Mouse (Mus musculus) erythroblast, embryonic 14.5 days (primary cell): ENCODE data around the gene Gtf2h4. TPM values are rescaled to one million over a fixed set of nuclear protein-coding genes. Genes with fewer than 3 reads are reported as not detected.

Experiments
- H3K27me3 ChIP-seq: 2 replicates; pipeline ENCODE4 v1.6.1; 2012; ENCODE audit warnings: inconsistent platforms; ENCODE audit not compliant: control insufficient read depth
- H3K36me3 ChIP-seq: 2 replicates; pipeline ENCODE4 v1.6.1; 2012; ENCODE audit warnings: mild to moderate bottlenecking, inconsistent platforms; ENCODE audit not compliant: control insufficient read depth
- H3K4me1 ChIP-seq: 2 replicates; pipeline ENCODE4 v1.6.1; 2012; ENCODE audit warnings: inconsistent platforms; ENCODE audit not compliant: control insufficient read depth
- H3K4me3 ChIP-seq: replicated peaks from 2 replicates; pipeline ENCODE3; 2012; ENCODE audit warnings: moderate library complexity, mild to moderate bottlenecking, inconsistent platforms
- H3K9me3 ChIP-seq: 2 replicates; pipeline ENCODE4 v1.6.1; 2012; ENCODE audit warnings: low read length, inconsistent platforms, mixed read lengths; ENCODE audit not compliant: control insufficient read depth
- GATA1 ChIP-seq: IDR thresholded peaks from 2 replicates; pipeline ENCODE4 v1.6.1; 2012; ENCODE audit warnings: low read length, inconsistent platforms, mixed read lengths
- TAL1 ChIP-seq: IDR thresholded peaks from 3 replicates; pipeline ENCODE4 v1.6.1; 2012; ENCODE audit warnings: low read length, inconsistent platforms, mixed read lengths
- polyA plus RNA-seq: library from polyadenylated mRNA; stranded (reverse); fragments of >175 nt; gene quantifications from 2 replicates; pipeline ENCODE4 v1.2.3, GENCODE M21; 2012

The Gtf2h4 gene
- polyA plus RNA-seq, 1 experiment, result 1.3 TPM

DNA sequence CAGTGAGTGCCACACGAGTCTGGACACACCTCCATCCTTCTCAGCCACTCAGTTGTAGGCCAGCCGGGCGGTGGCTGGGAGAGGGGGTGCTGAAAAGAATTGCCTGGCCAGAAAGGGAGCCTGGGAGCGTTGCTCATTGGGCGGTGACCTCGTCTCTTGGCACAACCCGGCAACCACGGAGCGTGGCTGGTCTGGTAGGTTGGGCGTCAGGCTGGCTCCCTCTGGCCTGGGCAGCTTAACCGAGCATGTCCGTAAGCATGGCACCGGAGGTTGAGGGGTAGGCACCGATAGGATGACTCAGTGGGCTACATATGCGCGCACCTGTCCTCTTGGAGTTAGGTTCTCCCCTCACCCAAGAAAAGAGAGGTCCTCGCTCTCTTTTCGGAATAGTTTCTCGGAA lies 26.4 kb upstream of the Gtf2h4 start:
- peaks cover 88% of the 10 kb centered on the region for H3K27me3 ChIP-seq
- peak overlapping the region; percentile 12 for H3K4me3 ChIP-seq
- peaks cover 12% of the 10 kb centered on the region for H3K4me1 ChIP-seq
- peaks cover 4% of the 10 kb centered on the region for H3K9me3 ChIP-seq
- no peaks in the 10 kb centered on the region for H3K36me3 ChIP-seq
- TF ChIP-seq TAL1, result no peak
- no peak for TF ChIP-seq GATA1

DNA sequence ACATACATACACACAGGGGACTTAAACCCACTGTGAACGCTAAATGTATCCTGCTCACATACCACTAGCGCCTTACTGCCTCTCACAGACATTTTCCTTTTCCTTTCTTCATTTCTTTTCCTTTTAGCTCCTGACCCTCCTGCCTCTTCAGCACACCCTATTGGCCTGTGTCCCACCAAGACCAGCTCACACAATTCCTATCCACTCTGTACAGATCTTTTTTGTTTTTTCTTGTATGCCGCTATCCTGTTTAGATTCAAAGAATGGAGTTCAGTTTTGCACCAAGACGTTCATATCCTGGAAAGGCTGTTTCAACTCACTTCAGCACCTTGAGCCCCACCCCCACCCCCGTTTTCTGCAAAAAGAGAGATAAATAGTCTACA lies 25.0 kb upstream of the Gtf2h4 start:
- no peak for TF ChIP-seq GATA1
- no peak for TF ChIP-seq TAL1
- Histone ChIP-seq H3K4me3 (no peak overlapping the region), H3K4me1 (peaks cover 12% of the 10 kb centered on the region), H3K9me3 (peaks cover 4% of the 10 kb centered on the region), H3K27me3 (peaks cover 74% of the 10 kb centered on the region), H3K36me3 (no peaks in the 10 kb centered on the region)

DNA sequence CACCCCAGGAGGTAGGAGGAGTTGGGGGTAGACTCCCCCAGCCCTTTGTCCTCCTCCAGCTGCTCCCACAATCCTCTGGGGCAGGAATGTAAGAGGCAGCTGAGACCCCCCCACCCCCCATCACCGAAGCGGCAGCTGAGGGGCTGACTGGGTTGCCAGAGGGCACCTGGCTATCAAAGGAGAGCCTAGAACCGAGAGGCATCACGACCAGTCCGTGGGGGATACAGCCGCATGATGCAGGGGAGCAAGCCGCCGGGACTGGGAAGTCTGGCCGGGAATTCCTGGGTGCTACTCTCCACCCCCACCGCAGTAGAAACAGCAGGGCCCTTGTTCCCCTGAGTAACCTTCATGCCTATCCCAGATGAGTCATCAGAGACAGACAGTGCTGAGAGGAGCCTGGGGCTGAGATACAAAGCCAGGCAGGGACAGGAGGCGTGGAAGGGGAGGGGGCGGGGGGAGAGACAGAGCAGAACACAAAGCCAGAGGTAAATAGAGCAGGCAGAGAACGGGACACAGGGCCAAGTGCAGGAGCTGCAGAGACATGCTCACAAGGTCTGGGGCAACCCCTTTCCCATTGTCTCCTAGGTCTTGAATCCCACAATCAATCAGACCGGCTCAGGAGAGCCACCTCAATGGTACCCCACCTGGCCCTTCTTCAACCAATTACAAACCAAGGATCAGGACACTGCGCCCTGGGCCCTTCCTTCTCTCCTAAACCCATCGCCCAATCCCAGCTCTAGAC lies 24.4 kb upstream of the Gtf2h4 start:
- H3K4me3 ChIP-seq, result no peak overlapping the region

DNA sequence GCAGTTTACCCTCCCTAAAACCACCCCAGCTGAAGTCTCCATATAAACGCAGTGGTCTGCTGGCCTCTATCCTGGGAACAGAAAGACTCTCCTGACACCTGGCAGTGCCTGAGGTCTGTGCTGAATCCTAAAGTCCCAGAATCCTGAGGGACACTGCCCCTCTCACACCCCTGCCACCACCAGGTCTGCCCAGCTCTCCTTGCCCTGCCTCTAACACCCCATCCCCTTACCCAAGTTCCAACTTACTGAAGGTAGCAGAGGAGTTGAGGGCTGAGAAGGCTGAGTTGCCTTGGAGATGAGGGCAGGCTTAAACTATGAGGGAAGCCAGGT lies 23.9 kb upstream of the Gtf2h4 start:
- TF ChIP-seq TAL1 (no peak), GATA1 (no peak)

More for the DNA sequence above, 24.4 kb upstream of the Gtf2h4 start:
- Histone ChIP-seq H3K4me1 (peaks cover 12% of the 10 kb centered on the region), H3K9me3 (peaks cover 4% of the 10 kb centered on the region), H3K27me3 (peaks cover 68% of the 10 kb centered on the region), H3K36me3 (no peaks in the 10 kb centered on the region)
- TF ChIP-seq TAL1, result no peak
- no peak for TF ChIP-seq GATA1

DNA sequence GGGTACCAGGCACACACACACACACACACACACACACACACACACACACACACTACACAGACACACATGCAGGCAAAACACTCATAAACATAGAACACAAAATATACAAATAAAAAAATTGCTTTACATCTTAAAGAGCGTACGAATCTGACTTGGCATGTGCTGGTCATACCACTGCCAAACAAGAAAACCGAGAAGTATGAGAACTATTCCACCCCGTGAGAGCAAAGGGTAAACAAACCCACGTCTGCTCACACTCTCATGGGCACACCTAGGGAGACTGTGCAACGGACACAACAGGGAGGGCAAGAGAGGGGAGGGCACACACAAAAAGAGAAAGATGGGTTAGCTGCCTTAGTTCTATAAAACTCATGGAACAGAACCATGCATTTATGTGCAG lies 23.2 kb upstream of the Gtf2h4 start:
- Histone ChIP-seq H3K9me3 (peaks cover 4% of the 10 kb centered on the region), H3K4me1 (peaks cover 12% of the 10 kb centered on the region), H3K36me3 (no peaks in the 10 kb centered on the region), H3K27me3 (peaks cover 56% of the 10 kb centered on the region), H3K4me3 (no peak overlapping the region)
- TF ChIP-seq TAL1 (no peak), GATA1 (no peak)

More for the DNA sequence above, 23.9 kb upstream of the Gtf2h4 start:
- Histone ChIP-seq H3K36me3 (no peaks in the 10 kb centered on the region), H3K9me3 (peaks cover 4% of the 10 kb centered on the region), H3K4me3 (no peak overlapping the region), H3K4me1 (peaks cover 12% of the 10 kb centered on the region), H3K27me3 (peaks cover 63% of the 10 kb centered on the region)

DNA sequence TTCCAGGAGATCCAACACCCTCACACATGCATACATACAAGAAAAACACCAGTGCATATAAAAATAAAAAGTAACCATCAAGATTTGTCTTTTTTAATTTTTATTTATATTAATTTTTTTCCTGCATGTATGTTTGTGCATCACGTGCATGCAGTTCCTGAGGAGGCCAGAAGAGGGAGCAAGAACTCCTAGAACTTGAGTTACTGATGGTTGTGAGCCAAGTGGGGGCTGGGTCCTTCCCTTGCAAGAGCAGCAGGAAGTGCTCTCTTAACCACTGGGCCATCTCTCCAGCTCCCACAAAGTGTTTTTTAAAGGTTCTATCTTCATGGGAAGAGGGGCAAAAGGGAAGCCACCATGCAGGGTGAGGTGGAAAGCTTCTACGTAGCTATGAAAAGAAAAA lies 21.8 kb upstream of the Gtf2h4 start:
- H3K36me3 ChIP-seq, result no peaks in the 10 kb centered on the region
- H3K4me3 ChIP-seq, result no peak overlapping the region
- H3K4me1 ChIP-seq, result peaks cover 6% of the 10 kb centered on the region
- TF ChIP-seq TAL1 (no peak), GATA1 (no peak)
- peaks cover 4% of the 10 kb centered on the region for H3K9me3 ChIP-seq
- peaks cover 42% of the 10 kb centered on the region for H3K27me3 ChIP-seq

DNA sequence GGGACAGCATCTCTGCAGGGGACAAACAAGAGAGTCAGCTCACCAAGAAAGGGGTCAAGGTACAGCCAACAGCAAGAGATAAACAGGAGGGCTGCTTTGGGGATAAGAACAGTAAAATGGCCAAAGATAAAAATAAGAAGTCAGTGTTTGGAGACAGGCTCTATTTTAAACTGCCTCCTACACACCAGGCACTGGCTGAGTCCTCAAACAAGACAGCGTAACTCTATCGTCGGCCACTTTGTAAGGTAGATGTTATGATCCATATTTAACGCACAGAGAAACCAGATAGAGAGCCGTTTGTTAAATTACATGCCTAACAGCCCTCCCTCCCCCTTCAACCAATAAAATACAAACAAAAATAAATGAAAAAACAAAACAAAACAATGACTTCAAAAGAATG lies 20.4 kb upstream of the Gtf2h4 start:
- no peaks in the 10 kb centered on the region for H3K36me3 ChIP-seq
- TF ChIP-seq GATA1, result no peak
- H3K27me3 ChIP-seq, result peaks cover 28% of the 10 kb centered on the region
- H3K4me1 ChIP-seq, result no peaks in the 10 kb centered on the region
- H3K4me3 ChIP-seq, result no peak overlapping the region
- H3K9me3 ChIP-seq, result peaks cover 4% of the 10 kb centered on the region

DNA sequence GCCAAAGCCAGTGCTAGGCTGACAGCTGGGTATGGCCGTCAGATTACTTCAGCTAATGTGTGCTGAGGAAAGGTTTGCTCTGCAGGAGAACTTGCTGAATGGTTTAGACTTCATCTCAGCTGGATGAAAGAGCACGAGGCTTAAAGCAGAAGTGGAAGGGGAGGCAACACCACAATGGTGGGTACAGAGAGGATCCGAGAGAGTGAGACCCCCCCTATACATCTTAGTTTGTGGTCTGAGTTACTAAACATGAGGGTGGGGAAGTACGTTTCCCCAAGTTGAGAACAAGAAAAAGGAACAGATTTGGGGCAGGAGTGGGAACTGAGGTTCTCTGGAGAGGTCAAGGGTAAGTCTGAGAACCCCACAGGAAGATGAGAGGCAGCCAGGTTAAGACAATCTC lies 18.8 kb upstream of the Gtf2h4 start:
- TF ChIP-seq GATA1, result no peak
- no peak for TF ChIP-seq TAL1
- no peak overlapping the region for H3K4me3 ChIP-seq
- H3K4me1 ChIP-seq, result no peaks in the 10 kb centered on the region
- no peaks in the 10 kb centered on the region for H3K36me3 ChIP-seq
- H3K27me3 ChIP-seq, result peaks cover 13% of the 10 kb centered on the region
- H3K9me3 ChIP-seq, result peaks cover 4% of the 10 kb centered on the region

DNA sequence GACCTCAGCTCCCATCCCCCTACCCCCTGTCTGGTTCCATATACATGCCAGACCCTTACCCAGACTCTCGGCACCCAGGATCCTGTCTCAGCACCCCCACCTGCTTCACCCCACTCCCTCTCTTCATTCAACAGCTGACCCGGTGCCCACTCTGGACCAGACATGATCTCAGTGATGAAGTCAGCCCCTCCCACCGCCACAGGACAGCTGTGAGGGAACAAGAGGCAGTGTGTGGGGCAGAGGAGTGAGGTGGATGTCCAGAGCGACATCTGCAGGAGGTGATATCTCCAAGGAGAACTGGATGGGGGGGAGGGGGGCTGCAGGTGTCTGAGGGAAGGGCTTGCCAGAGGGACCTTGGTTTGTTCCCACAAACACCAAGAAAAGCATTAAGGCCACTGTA lies 18.3 kb upstream of the Gtf2h4 start:
- Histone ChIP-seq H3K4me1 (no peaks in the 10 kb centered on the region), H3K36me3 (no peaks in the 10 kb centered on the region), H3K27me3 (peaks cover 7% of the 10 kb centered on the region), H3K9me3 (peaks cover 4% of the 10 kb centered on the region), H3K4me3 (no peak overlapping the region)
- TF ChIP-seq TAL1, result no peak
- no peak for TF ChIP-seq GATA1

DNA sequence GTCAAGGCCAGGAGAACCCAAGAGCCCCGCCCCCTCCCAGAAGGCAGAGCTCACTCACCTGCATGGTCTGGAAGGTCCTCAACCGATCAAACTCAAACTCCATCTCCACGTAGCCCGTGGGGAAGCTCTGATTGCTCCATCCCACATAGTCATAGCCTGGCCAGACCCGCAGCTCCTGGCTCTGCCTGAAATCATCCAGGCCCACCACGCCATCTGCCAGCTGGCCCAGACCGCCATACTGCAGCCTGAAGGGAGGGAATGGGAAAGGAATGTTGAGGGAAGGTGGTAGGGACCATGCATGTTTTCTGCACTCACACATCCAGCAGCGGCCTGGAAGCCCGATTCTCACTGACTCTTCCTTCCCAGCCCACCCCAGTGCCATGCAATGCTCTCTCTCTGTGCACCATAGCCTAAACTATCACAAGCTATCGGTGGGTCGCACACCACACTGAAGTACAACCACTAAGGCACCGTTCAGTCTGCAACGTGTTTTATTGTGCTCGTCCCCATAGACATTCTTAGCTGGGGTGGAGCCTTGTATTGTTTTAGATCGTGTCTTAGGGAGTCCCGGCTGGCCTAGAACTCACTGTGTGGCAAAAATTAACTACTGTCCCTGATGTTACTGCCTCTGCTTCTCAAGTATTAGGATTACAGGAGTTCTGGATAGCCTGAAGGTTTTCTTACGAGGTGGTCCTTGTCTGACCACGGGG lies 16.6 kb upstream of the Gtf2h4 start:
- Histone ChIP-seq H3K27me3 (peaks cover 2% of the 10 kb centered on the region; the same call in 1 of the 2 replicates), H3K36me3 (no peaks in the 10 kb centered on the region), H3K9me3 (no peaks in the 10 kb centered on the region), H3K4me3 (no peak overlapping the region), H3K4me1 (no peaks in the 10 kb centered on the region)
- TF ChIP-seq TAL1 (no peak), GATA1 (no peak)
